Mouse (Mus musculus) erythroblast, embryonic 14.5 days (primary cell): ENCODE results near the gene Smarca4. TPM values are rescaled to one million over a fixed set of nuclear protein-coding genes. Genes with fewer than 3 reads are reported as not detected.

ENCODE experiments used
- H3K27me3 ChIP-seq: 2 replicates; pipeline ENCODE4 v1.6.1; 2012; ENCODE audit warnings: inconsistent platforms; ENCODE audit not compliant: control insufficient read depth
- H3K36me3 ChIP-seq: 2 replicates; pipeline ENCODE4 v1.6.1; 2012; ENCODE audit warnings: mild to moderate bottlenecking, inconsistent platforms; ENCODE audit not compliant: control insufficient read depth
- H3K4me1 ChIP-seq: 2 replicates; pipeline ENCODE4 v1.6.1; 2012; ENCODE audit warnings: inconsistent platforms; ENCODE audit not compliant: control insufficient read depth
- H3K4me3 ChIP-seq: replicated peaks from 2 replicates; pipeline ENCODE3; 2012; ENCODE audit warnings: moderate library complexity, mild to moderate bottlenecking, inconsistent platforms
- H3K9me3 ChIP-seq: 2 replicates; pipeline ENCODE4 v1.6.1; 2012; ENCODE audit warnings: low read length, inconsistent platforms, mixed read lengths; ENCODE audit not compliant: control insufficient read depth
- GATA1 ChIP-seq: IDR thresholded peaks from 2 replicates; pipeline ENCODE4 v1.6.1; 2012; ENCODE audit warnings: low read length, inconsistent platforms, mixed read lengths
- TAL1 ChIP-seq: IDR thresholded peaks from 3 replicates; pipeline ENCODE4 v1.6.1; 2012; ENCODE audit warnings: low read length, inconsistent platforms, mixed read lengths
- polyA plus RNA-seq: library from polyadenylated mRNA; stranded (reverse); fragments of >175 nt; gene quantifications from 2 replicates; pipeline ENCODE4 v1.2.3, GENCODE M21; 2012

The Smarca4 gene
- polyA plus RNA-seq, 1 experiment, result 11.3 TPM

DNA sequence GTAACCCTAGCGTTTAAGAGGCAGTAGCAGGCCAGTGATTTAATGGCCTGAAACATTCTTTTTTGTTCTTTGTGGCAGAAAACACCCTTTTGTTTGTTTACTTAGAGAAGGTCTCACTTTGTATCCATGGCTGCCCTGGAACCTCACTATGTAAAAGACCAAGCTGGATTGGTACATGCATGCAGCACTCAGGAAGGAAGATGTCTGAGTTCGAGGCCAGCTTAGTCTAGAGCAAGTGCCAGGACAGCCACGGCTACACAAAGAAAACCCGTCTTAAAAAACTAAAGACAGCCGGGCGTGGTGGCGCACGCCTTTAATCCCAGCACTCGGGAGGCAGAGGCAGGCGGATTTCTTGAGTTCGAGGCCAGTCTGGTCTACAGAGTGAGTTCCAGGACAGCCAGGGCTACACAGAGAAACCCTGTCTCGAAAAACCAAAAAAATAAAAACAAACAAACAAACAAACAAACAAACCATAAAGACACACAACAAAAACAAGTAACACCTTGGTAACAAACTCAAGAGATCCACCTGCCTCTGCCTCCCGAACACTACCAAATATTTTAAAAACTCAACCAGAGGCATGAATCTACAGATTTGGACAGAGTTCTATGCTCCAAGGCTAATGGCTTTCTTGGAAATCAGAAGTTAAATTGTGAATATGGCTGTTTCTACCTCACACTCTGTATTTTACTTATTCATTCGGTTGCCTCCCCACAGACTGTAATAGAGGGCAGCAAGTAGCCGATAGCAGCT, 929 bp upstream of the Smarca4 start:
- H3K4me1 ChIP-seq, result peaks cover 37% of the 10 kb centered on the region
- H3K27me3 ChIP-seq, result no peaks in the 10 kb centered on the region
- TF ChIP-seq TAL1, result no peak
- no peaks in the 10 kb centered on the region for H3K9me3 ChIP-seq
- H3K36me3 ChIP-seq, result peaks cover 15% of the 10 kb centered on the region
- peak overlapping the region; percentile 87 for H3K4me3 ChIP-seq

DNA sequence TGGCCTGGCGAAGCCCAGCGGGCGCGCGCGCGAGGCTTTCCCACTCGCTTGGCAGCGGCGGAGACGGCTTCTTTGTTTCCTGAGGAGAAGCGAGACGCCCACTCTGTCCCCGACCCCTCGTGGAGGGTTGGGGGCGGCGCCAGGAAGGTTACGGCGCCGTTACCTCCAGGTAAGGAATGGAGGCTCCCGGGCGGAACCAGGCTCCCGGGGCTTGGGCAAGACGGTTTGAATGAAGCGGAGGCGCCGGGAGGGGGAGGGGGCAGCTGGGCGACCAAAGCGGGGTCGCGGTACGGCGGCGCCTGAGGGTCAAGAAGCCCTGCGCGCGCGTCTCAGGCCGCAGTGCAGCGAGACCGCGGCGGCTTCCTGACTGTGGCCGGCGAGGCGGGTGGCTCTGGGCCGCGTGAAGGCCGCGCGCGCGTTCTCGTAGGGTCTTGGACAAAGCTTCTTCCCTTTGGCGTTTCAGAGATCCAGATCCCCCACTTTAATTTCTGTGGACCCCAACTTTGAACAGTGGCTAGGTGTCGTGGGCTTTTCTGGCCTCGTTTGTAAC, 338 bp downstream of the Smarca4 start:
- Histone ChIP-seq H3K4me3 (peak overlapping the region; percentile 87), H3K36me3 (peaks cover 19% of the 10 kb centered on the region), H3K9me3 (no peaks in the 10 kb centered on the region), H3K27me3 (no peaks in the 10 kb centered on the region), H3K4me1 (peaks cover 41% of the 10 kb centered on the region)
- no peak for TF ChIP-seq TAL1
- TF ChIP-seq GATA1, result no peak

- Histone ChIP-seq H3K9me3 (no peaks in the 10 kb centered on the region), H3K4me1 (peaks cover 43% of the 10 kb centered on the region), H3K27me3 (no peaks in the 10 kb centered on the region), H3K4me3 (peak overlapping the region; percentile 87), H3K36me3 (peaks cover 19% of the 10 kb centered on the region)
- TF ChIP-seq TAL1, result no peak
- TF ChIP-seq GATA1, result no peak
Measured at GRCm38 (mm10) chr9:21617066-21617465, 1.1 kb downstream of the Smarca4 start.

- Histone ChIP-seq H3K27me3 (no peaks in the 10 kb centered on the region), H3K4me3 (no peak overlapping the region), H3K4me1 (peaks cover 45% of the 10 kb centered on the region), H3K9me3 (no peaks in the 10 kb centered on the region), H3K36me3 (peaks cover 31% of the 10 kb centered on the region)
- TF ChIP-seq GATA1 (no peak), TAL1 (no peak)
Measured at GRCm38 (mm10) chr9:21620229-21620628, 4.3 kb downstream of the Smarca4 start.

GRCm38 (mm10) chr9:21622676-21623075, 6.7 kb downstream of the Smarca4 start:
- Histone ChIP-seq H3K9me3 (no peaks in the 10 kb centered on the region), H3K36me3 (peaks cover 37% of the 10 kb centered on the region), H3K27me3 (no peaks in the 10 kb centered on the region), H3K4me3 (no peak overlapping the region), H3K4me1 (peaks cover 38% of the 10 kb centered on the region)
- no peak for TF ChIP-seq GATA1
- no peak for TF ChIP-seq TAL1

DNA sequence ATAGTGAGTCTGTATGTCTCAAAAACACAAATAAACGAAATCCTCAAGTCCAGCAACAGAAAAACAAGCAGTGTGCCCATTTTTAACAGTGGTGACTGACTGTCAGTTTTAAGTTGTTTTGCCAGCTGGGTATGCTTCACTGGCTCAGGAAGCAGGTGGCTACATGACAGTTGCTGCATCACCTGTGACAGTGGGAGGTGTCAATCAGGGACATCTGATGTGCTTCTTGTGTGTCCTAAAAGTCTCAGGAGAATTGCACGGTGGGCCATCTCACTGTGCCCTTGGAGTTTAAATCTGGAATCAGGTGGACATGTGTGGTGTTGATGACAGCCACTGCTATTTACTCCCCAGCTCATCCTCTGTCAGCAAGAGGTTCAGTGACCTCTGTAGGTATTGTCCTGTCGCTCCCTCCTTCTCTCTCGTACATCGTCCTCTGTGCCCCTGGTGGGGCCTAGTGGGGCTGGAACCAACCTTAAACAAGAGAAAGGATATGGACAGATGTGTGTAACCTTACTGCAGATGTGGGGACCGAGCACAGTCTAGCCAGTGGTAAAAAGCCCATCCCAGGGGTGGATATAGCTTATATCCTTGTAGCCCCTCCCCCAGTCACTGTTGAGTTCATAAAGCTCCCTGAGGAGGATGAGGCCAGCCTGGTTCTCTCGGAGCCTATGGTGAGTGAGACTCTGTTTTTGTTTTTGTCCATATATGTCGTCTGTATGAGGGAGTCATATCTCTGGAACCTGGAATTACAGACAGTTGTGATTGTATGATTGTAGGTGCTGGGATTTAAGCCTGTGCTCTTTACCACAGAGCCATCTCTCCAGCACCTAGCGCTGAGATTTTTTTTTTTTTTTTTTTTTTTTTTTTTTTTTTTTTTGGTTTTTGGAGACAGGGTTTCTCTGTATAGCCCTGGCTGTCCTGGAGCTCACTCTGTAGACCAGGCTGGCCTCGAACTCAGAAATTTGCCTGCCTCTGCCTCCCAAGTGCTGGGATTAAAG, 9.7 kb downstream of the Smarca4 start:
- TF ChIP-seq TAL1 (no peak), GATA1 (no peak)
- peaks cover 19% of the 10 kb centered on the region for H3K36me3 ChIP-seq

GRCm38 (mm10) chr9:21626571-21626970, 10.6 kb downstream of the Smarca4 start:
- Histone ChIP-seq H3K36me3 (peaks cover 22% of the 10 kb centered on the region), H3K4me1 (peaks cover 20% of the 10 kb centered on the region), H3K27me3 (no peaks in the 10 kb centered on the region), H3K9me3 (no peaks in the 10 kb centered on the region), H3K4me3 (no peak overlapping the region)
- TF ChIP-seq GATA1, result no peak
- no peak for TF ChIP-seq TAL1

More for the DNA sequence above, 9.7 kb downstream of the Smarca4 start:
- Histone ChIP-seq H3K4me1 (peaks cover 21% of the 10 kb centered on the region), H3K27me3 (no peaks in the 10 kb centered on the region), H3K9me3 (no peaks in the 10 kb centered on the region), H3K4me3 (no peak overlapping the region)

- peaks cover 26% of the 10 kb centered on the region for H3K36me3 ChIP-seq
- TF ChIP-seq GATA1 (no peak), TAL1 (no peak)
- no peaks in the 10 kb centered on the region for H3K27me3 ChIP-seq
- H3K4me1 ChIP-seq, result peaks cover 16% of the 10 kb centered on the region
- H3K9me3 ChIP-seq, result no peaks in the 10 kb centered on the region
- H3K4me3 ChIP-seq, result no peak overlapping the region
Measured at GRCm38 (mm10) chr9:21627145-21627795, 11.3 kb downstream of the Smarca4 start.
